Mouse (Mus musculus): ENCODE data around the gene Rac2. TPM values are rescaled to one million over a fixed set of nuclear protein-coding genes. Genes with fewer than 3 reads are reported as not detected.

Gene Rac2
- polyA plus RNA-seq, 1 experiment from 2014 or later = 3.6 TPM

DNA sequence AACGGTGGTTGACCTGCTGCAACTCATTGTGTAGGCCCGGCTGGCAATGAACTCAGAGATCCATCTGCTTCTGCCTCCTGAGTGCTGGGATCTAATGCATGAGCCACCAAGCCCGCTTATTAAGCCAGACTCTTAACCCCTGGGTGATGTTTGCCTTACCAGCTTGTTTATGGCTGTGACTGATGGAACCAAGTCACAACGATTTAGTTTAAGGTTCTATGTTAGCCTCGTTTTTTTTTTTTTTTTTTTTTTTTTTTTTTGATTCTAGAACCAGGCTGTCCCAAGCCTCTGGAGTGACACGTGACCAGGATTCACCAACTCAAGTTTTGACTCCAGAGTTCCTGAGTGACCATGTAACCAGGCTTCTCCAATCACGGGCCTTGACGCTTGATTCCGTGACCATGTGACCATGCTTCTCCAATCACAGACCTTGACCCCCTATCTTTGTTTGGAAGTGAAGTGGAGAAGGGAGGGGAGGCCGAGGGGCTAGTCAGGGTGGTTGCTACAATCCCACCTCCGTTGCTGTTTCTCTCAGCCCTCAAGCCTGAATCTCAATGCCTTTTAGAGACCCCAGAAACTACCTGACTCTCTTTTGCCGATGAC lies 63.2 kb downstream of the Rac2 start:
- H3K36me3 ChIP-seq (ENCODE audit: control insufficient read depth, insufficient read depth) = no peaks in the 10 kb centered on the region
- no peaks in the 10 kb centered on the region for H3K27me3 ChIP-seq (replicated peaks; ENCODE audit: control insufficient read depth, insufficient read depth, low read length)
- 0 out of 2 replicates have a peak, but pooled peaks cover 3% of the 10 kb centered on the region for H3K4me1 ChIP-seq (replicated peaks; ENCODE audit: control insufficient read depth, insufficient read depth, low read length)
- no peak overlapping the region for H3K4me3 ChIP-seq (replicated peaks; ENCODE audit: low read length)
- WGBS = 50% methylated on average over 12 of the region's 12 CpGs
- peaks cover 6% of the 10 kb centered on the region for H3K9me3 ChIP-seq (ENCODE audit: control insufficient read depth, low read length)
- no peak overlapping the region for H3K4me2 ChIP-seq (ENCODE audit: low read length)
- no peak for ATAC-seq
- H3K27ac ChIP-seq (ENCODE audit: low read length) = no peak overlapping the region
- H3K9ac ChIP-seq (replicated peaks; ENCODE audit: low read depth, low read length) = no peak overlapping the region

Other genes starting within 250 kb of the Rac2 start
- gene Csf2rb, start 247.0 kb downstream of the Rac2 start, polyA plus RNA-seq (2015; fragmentation: Nextera tagmentation; extraction: Ambion mirVana) = 0.27 and 0.65 TPM in 2 replicates
- not detected in 2 replicates for gene Tex33, start 176.9 kb downstream of the Rac2 start, polyA plus RNA-seq (2015; fragmentation: Nextera tagmentation; extraction: Ambion mirVana)
- gene Tst, start 166.9 kb downstream of the Rac2 start, polyA plus RNA-seq (2015; fragmentation: Nextera tagmentation; extraction: Ambion mirVana) = 25.1 and 28.4 TPM in 2 replicates
- gene Mpst, start 166.4 kb downstream of the Rac2 start, polyA plus RNA-seq (2015; fragmentation: Nextera tagmentation; extraction: Ambion mirVana) = 4.4 and 5.0 TPM in 2 replicates
- gene Kctd17, start 144.2 kb downstream of the Rac2 start, polyA plus RNA-seq (2015; fragmentation: Nextera tagmentation; extraction: Ambion mirVana) = 105 and 141 TPM in 2 replicates
- 0.06 and 0.22 TPM in 2 replicates for gene Tmprss6, start 104.1 kb downstream of the Rac2 start, polyA plus RNA-seq (2015; fragmentation: Nextera tagmentation; extraction: Ambion mirVana)
- gene Il2rb, start 77.5 kb downstream of the Rac2 start, polyA plus RNA-seq (2015; fragmentation: Nextera tagmentation; extraction: Ambion mirVana) = not detected in 2 replicates
- 5.6 and 6.4 TPM in 2 replicates for gene C1qtnf6, start 41.4 kb downstream of the Rac2 start, polyA plus RNA-seq (2015; fragmentation: Nextera tagmentation; extraction: Ambion mirVana)
- gene Sstr3, start 28.1 kb downstream of the Rac2 start, polyA plus RNA-seq (2015; fragmentation: Nextera tagmentation; extraction: Ambion mirVana) = 1.1 and 1.8 TPM in 2 replicates
- gene Cyth4, start 24.3 kb upstream of the Rac2 start, polyA plus RNA-seq (2015; fragmentation: Nextera tagmentation; extraction: Ambion mirVana) = 4.5 and 5.5 TPM in 2 replicates
- gene Elfn2, start 146.0 kb upstream of the Rac2 start, polyA plus RNA-seq (2015; fragmentation: Nextera tagmentation; extraction: Ambion mirVana) = 6.4 and 8.2 TPM in 2 replicates
- 58.1 and 67.0 TPM in 2 replicates for gene Mfng, start 200.7 kb upstream of the Rac2 start, polyA plus RNA-seq (2015; fragmentation: Nextera tagmentation; extraction: Ambion mirVana)
- 1.3 and 1.4 TPM in 2 replicates for gene Card10, start 230.3 kb upstream of the Rac2 start, polyA plus RNA-seq (2015; fragmentation: Nextera tagmentation; extraction: Ambion mirVana)